Mouse (Mus musculus) left cerebral cortex, adult 18-20 months (tissue): Measurements from ENCODE around the gene Slc43a3. TPM values are rescaled to one million over a fixed set of nuclear protein-coding genes. Genes with fewer than 3 reads are reported as not detected.

Experiments
- DNase-seq, 2 experiments: peaks; one replicate each; pipeline ENCODE4 v3.0.0; 2021 to 2022; ENCODE audit warnings: low spot score in 2 of 2, mixed read lengths in 1 of 2
- total RNA-seq, 2 experiments: library from RNA; stranded (reverse); gene quantifications; 2 replicates each; pipeline ENCODE4 v1.2.3; 2021

Slc43a3 gene
- total RNA-seq, 2 experiments from 2014 or later, result 0.19 to 0.33 TPM

- no peak for DNase-seq
Measured at GRCm38 (mm10) chr2:84935065-84935464, 1.3 kb upstream of the Slc43a3 start.

- DNase-seq, result no peak
Measured at GRCm38 (mm10) chr2:84937491-84938150, 1.2 kb downstream of the Slc43a3 start.

GRCm38 (mm10) chr2:84938249-84938946 is 2.0 kb downstream of the Slc43a3 start:
- no peak for DNase-seq

- DNase-seq, result no peak
Measured at GRCm38 (mm10) chr2:84939306-84939705, 2.9 kb downstream of the Slc43a3 start.

- DNase-seq, result no peak
Measured at GRCm38 (mm10) chr2:84939711-84940110, 3.3 kb downstream of the Slc43a3 start.

GRCm38 (mm10) chr2:84941332-84941731 is 5.0 kb downstream of the Slc43a3 start:
- DNase-seq, result no peak

GRCm38 (mm10) chr2:84941795-84942194 is 5.4 kb downstream of the Slc43a3 start:
- DNase-seq, result no peak

GRCm38 (mm10) chr2:84947154-84947771 is 10.9 kb downstream of the Slc43a3 start:
- DNase-seq, result no peak

GRCm38 (mm10) chr2:84948252-84948651 is 11.9 kb downstream of the Slc43a3 start:
- no peak for DNase-seq

GRCm38 (mm10) chr2:84948721-84949120 is 12.3 kb downstream of the Slc43a3 start:
- no peak for DNase-seq

GRCm38 (mm10) chr2:84951027-84951426 is 14.6 kb downstream of the Slc43a3 start:
- peak in 1 of 2 experiments; percentile 12 for DNase-seq

- DNase-seq, result no peak
Measured at GRCm38 (mm10) chr2:84952251-84952650, 15.9 kb downstream of the Slc43a3 start.

- no peak for DNase-seq
Measured at GRCm38 (mm10) chr2:84952693-84953092, 16.3 kb downstream of the Slc43a3 start.

- DNase-seq, result no peak
Measured at GRCm38 (mm10) chr2:84955435-84955834, 19.1 kb downstream of the Slc43a3 start.

GRCm38 (mm10) chr2:84956274-84956673 is 19.9 kb downstream of the Slc43a3 start:
- peak; percentile 35 to 54 for DNase-seq

GRCm38 (mm10) chr2:84958588-84959264 is 22.3 kb downstream of the Slc43a3 start:
- no peak for DNase-seq

GRCm38 (mm10) chr2:84961300-84961699 is 24.9 kb downstream of the Slc43a3 start:
- DNase-seq, result no peak

GRCm38 (mm10) chr2:84961901-84962300 is 25.5 kb downstream of the Slc43a3 start:
- no peak for DNase-seq

- no peak for DNase-seq
Measured at GRCm38 (mm10) chr2:84962906-84963507, 26.6 kb downstream of the Slc43a3 start.

- no peak for DNase-seq
Measured at GRCm38 (mm10) chr2:84964111-84964801, 27.9 kb downstream of the Slc43a3 start.
